Mouse (Mus musculus) testis, adult 10 weeks (tissue): Measurements from ENCODE around the gene Calhm4. TPM values are rescaled to one million over a fixed set of nuclear protein-coding genes. Genes with fewer than 3 reads are reported as not detected.

Experiments
- polyA plus RNA-seq: library from polyadenylated mRNA; stranded (reverse); fragments of 350-450 nt; fragmentation: Illumina TruSeq; extraction: RNeasy Lipid Tissue Mini Kit (QIAGEN cat#74804); gene quantifications from one replicate; pipeline ENCODE4 v1.2.3, GENCODE M21; 2014; ENCODE audit warnings: low read depth, low replicate concordance

Gene Calhm4
- not detected for polyA plus RNA-seq

GRCm38 (mm10) chr10:34044210-34044609 lies at the start of gene Calhm4:
Gene Calhm4, minus strand, starts transcription at chr10:34044310.

GRCm38 (mm10) chr10:34037401-34037800 lies 6.7 kb downstream of the Calhm4 start, which contains the start of gene Trappc3l:
Gene Trappc3l, plus strand, starts transcription at chr10:34037597.

DNA sequence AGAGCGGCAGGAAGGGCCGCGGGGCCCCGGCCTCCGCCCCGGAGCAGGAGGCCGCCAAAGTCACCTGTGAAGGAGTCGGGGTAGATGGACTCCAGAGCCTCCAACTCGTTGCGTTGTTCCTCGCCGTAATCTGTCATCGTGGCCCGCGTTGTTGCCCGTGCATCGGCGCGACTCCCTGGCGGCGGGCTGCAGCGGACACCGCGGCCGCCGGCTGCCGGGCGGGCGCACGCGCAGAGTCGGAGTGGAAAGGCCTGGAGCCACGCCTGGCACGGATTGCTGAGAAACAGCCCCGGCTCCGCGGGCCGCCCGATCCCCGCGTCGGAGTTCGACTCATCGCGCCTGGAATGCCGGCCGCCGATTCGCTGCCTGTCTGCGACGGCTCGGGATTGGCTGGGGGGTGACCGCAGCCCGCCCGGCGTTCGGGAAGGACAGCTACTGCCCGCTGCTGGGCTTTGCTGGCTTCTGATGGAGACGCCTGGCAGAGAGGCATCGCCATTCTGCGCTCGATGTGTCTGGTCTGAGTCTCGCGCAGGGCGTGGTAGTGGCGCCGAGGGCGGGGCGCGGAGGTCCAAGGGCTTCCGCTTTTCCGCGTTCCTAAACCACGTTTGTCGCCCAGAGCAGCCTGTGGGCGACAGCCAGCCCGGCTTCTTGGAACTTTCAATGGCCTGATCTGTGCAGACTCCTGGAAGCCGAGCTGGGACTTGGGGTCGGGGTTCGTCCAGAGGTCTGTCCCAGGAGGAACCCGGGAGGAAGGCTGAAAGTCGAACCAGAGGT lies 24.6 kb downstream of the Calhm4 start, which contains the start of gene Rwdd1:
Rwdd1 (minus strand) TSS at position 323 of the 774 bp plus-strand sequence.

Other genes with a start within 250 kb of the Calhm4 start
- 0.28 TPM for gene Sult3a1, start 186.6 kb downstream of the Calhm4 start, polyA plus RNA-seq
- 0.43 TPM for gene Rsph4a, start 139.2 kb downstream of the Calhm4 start, polyA plus RNA-seq
- 67.7 TPM for gene Zup1, start 93.0 kb downstream of the Calhm4 start, polyA plus RNA-seq
- gene Rwdd1, start 24.7 kb downstream of the Calhm4 start, polyA plus RNA-seq = 175 TPM
- gene Trappc3l, start 6.7 kb downstream of the Calhm4 start, polyA plus RNA-seq = not detected
- 0.07 TPM for gene Calhm5, start 52.2 kb upstream of the Calhm4 start, polyA plus RNA-seq
- 0.27 TPM for gene Calhm6, start 83.7 kb upstream of the Calhm4 start, polyA plus RNA-seq
- gene Dse, start 163.4 kb upstream of the Calhm4 start, polyA plus RNA-seq = 2.3 TPM
- 14.4 TPM for gene Tspyl1, start 237.9 kb upstream of the Calhm4 start, polyA plus RNA-seq